Mouse (Mus musculus): ENCODE measurements at regions not wholly inside any gene's neighbourhood (a gene's known extent, or its start where the extent isn't known, plus 50 kb on each side); places are given as distances from the start of the nearest gene placed in this dataset.

DNA sequence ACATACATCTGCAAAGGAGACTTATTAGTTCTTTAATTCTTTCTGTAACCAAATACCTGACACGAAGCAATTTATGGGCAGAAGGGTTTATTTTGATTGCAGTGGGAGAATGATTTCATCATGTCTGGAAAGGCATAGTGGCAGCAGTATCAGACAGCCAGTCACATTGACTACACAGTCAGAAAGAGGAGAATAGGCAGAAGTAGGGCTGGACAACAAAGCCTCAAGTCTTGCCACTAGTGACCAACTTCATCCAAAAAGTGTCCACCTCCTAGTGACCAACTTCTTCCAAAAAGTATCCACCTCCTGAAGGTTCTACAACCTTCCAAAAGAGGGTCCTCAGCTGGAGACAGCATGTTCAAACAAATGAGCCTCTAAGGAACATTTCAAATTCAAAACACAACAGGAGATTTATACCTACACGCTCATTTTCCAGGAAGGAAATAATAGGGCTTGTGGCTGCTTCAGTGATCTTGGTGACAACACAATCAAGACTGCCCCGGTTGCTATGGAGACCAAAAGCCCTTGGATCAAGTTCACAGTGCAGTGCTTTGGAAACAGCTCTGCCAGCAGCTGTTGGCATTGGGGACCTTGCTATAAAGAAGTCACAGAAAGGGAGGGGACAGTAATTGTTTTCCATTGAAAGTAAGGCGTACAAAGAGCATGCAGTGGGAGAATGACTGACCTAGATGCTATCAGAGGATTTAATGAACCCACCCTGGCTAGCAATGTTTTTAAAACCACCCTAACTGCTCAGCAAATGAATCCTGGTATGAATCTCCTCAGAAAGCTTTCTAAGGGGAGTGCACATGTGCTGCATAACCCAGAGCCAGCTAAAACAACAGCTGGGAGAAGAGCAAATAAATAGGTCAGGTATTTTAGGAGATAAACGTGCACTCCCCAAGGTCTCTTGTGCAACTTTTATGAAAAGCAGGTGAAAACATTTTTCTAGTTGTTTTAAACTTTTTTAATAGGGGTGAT lies 448.0 kb upstream of the Cldn34d start:
- TF ChIP-seq CTCF (IDR thresholded peaks at IDR 0.05) (no peak), POLR2A (IDR thresholded peaks at IDR 0.05; ENCODE audit: insufficient read depth, low read depth, low read length) (no peak), EP300 (IDR thresholded peaks at IDR 0.05; ENCODE audit: insufficient read depth, low read depth, low read length) (no peak)

Data from heart, adult 2 months (tissue).